Mouse (Mus musculus) midbrain, embryonic 15.5 days (tissue): ENCODE results near the gene Arhgap31. TPM values are rescaled to one million over a fixed set of nuclear protein-coding genes. Genes with fewer than 3 reads are reported as not detected.

Experiments used
- polyA plus RNA-seq: library from polyadenylated mRNA; unstranded; fragments of >200 nt; fragmentation: Nextera tagmentation; extraction: Ambion mirVana; gene quantifications from 2 replicates; pipeline ENCODE4 v1.2.1, GENCODE M21; 2015

Gene Arhgap31
- polyA plus RNA-seq, 1 experiment from 2014 or later: 5.8 TPM

Other genes with a start within 250 kb of the Arhgap31 start
- gene Timmdc1, start 190.6 kb downstream of the Arhgap31 start, polyA plus RNA-seq: 32.0 and 33.0 TPM in 2 replicates
- gene Poglut1, start 163.0 kb downstream of the Arhgap31 start, polyA plus RNA-seq: 52.6 and 56.4 TPM in 2 replicates
- gene Tmem39a, start 154.6 kb downstream of the Arhgap31 start, polyA plus RNA-seq: 35.4 and 40.8 TPM in 2 replicates
- gene B4galt4, start 29.0 kb upstream of the Arhgap31 start, polyA plus RNA-seq: 30.0 and 33.4 TPM in 2 replicates
- gene Upk1b, start 87.1 kb upstream of the Arhgap31 start, polyA plus RNA-seq: 0.57 TPM in 1 of 2 replicates, not detected in the other
- gene 4930435E12Rik, start 115.5 kb upstream of the Arhgap31 start, polyA plus RNA-seq: not detected in 2 replicates
- gene Igsf11, start 179.4 kb upstream of the Arhgap31 start, polyA plus RNA-seq: 1.8 and 2.4 TPM in 2 replicates